Mouse (Mus musculus) hindbrain, postnatal 0 days (tissue): ENCODE measurements around the gene Disp2. TPM values are rescaled to one million over a fixed set of nuclear protein-coding genes. Genes with fewer than 3 reads are reported as not detected.

ENCODE experiments used
- ATAC-seq: fragments of 200-750 bp; cut with Nextera tagmentation; 2 replicates; pipeline ENCODE4 v1.8.0; 2017; ENCODE audit warnings: mild to moderate bottlenecking, moderate TSS enrichment, moderate library complexity
- DNase-seq: peaks from one replicate; pipeline ENCODE4 v3.0.0-alpha.2; 2015; ENCODE audit warnings: low spot score
- H3K27ac ChIP-seq: fragments of 300-500 bp; sonication (generic); 2 replicates; pipeline ENCODE4 v1.5.1; 2014; ENCODE audit warnings: mild to moderate bottlenecking
- H3K27me3 ChIP-seq: fragments of 300-500 bp; sonication (generic); 2 replicates; pipeline ENCODE4 v1.6.1; 2014; ENCODE audit warnings: low read length, mixed read lengths; ENCODE audit not compliant: insufficient read depth
- H3K36me3 ChIP-seq: fragments of 300-500 bp; sonication (generic); 2 replicates; pipeline ENCODE4 v1.6.1; 2014; ENCODE audit warnings: low read length, mixed read lengths; ENCODE audit not compliant: insufficient read depth
- H3K4me1 ChIP-seq: fragments of 300-500 bp; sonication (generic); 2 replicates; pipeline ENCODE4 v1.6.1; 2014; ENCODE audit warnings: antibody characterized with exemption, low read length, mixed read lengths; ENCODE audit not compliant: insufficient read depth
- H3K4me2 ChIP-seq: fragments of 300-500 bp; sonication (generic); 2 replicates; pipeline ENCODE4 v1.6.1; 2014; ENCODE audit warnings: low read depth, mild to moderate bottlenecking, low read length, moderate library complexity, mixed read lengths
- H3K4me3 ChIP-seq: fragments of 300-500 bp; sonication (generic); 2 replicates; pipeline ENCODE4 v1.5.1; 2014; ENCODE audit warnings: low read length
- H3K9ac ChIP-seq: fragments of 300-500 bp; sonication (generic); replicated peaks from 2 replicates; pipeline ENCODE4 v1.6.1; 2014; ENCODE audit warnings: mild to moderate bottlenecking, low read length, moderate library complexity, mixed read lengths
- H3K9me3 ChIP-seq: fragments of 300-500 bp; sonication (generic); 2 replicates; pipeline ENCODE4 v1.6.1; 2016; ENCODE audit warnings: low read length, mixed read lengths
- CTCF ChIP-seq: IDR thresholded peaks from 2 replicates; pipeline ENCODE4 v1.5.1; 2016; ENCODE audit warnings: antibody characterized with exemption, control low read depth, low read depth
- WGBS: fragments of 180-500 bp; shearing (Covaris S2); extraction: QIAGEN DNeasy Blood & Tissue Kit; methylation state at CpG from one replicate; pipeline ENCODE4 v1.1.7; 2014; 5-methylcytosine and 5-hydroxymethylcytosine counted together
- polyA plus RNA-seq: library from polyadenylated mRNA; unstranded; fragments of >200 nt; fragmentation: Nextera tagmentation; extraction: Ambion mirVana; gene quantifications from 2 replicates; pipeline ENCODE4 v1.2.1, GENCODE M21; 2015
- total RNA-seq: library from RNA; depleted of rRNA; stranded (reverse); fragments of >200 nt; gene quantifications from 2 replicates; pipeline ENCODE4 v1.2.3, GENCODE M21; 2014

Disp2 gene
- total and polyA plus RNA-seq, 2 experiments from 2014 or later: 70.4 to 175 TPM

- ATAC-seq: no peak
- WGBS: 32% methylated on average over 2 of the region's 2 CpGs
- DNase-seq: no peak
- Histone ChIP-seq H3K27ac (no peak overlapping the region), H3K4me2 (no peak overlapping the region), H3K27me3 (no peaks in the 10 kb centered on the region), H3K36me3 (no peaks in the 10 kb centered on the region), H3K9me3 (no peaks in the 10 kb centered on the region), H3K9ac (no peak overlapping the region), H3K4me3 (no peak overlapping the region), H3K4me1 (no peaks in the 10 kb centered on the region)
- no peak for TF ChIP-seq CTCF
Measured at GRCm38 (mm10) chr2:118810861-118811260, 31.3 kb downstream of the Disp2 start.

- H3K9ac ChIP-seq: no peak overlapping the region
- H3K4me1 ChIP-seq: no peaks in the 10 kb centered on the region
- TF ChIP-seq CTCF: no peak
- H3K27ac ChIP-seq: no peak overlapping the region
- H3K4me2 ChIP-seq: no peak overlapping the region
- no peaks in the 10 kb centered on the region for H3K9me3 ChIP-seq
- H3K4me3 ChIP-seq: no peak overlapping the region
- H3K36me3 ChIP-seq: no peaks in the 10 kb centered on the region
- no peak for ATAC-seq
- 55% methylated on average over 1 of the region's 1 CpGs for WGBS
- no peak for DNase-seq
- H3K27me3 ChIP-seq: no peaks in the 10 kb centered on the region
Measured at GRCm38 (mm10) chr2:118812724-118813123, 33.2 kb downstream of the Disp2 start.

GRCm38 (mm10) chr2:118813981-118814836, 34.7 kb downstream of the Disp2 start, which contains the start of gene Knstrn:
Knstrn (plus strand) TSS chr2:118814003.
- Histone ChIP-seq H3K4me3 (peak within 1 kb of the TSS; percentile 61), H3K36me3 (no peaks in the 10 kb centered on the region), H3K9ac (peak within 1 kb of the TSS; percentile 46), H3K4me1 (no peaks in the 10 kb centered on the region), H3K27ac (no peak within 1 kb of the TSS), H3K9me3 (no peaks in the 10 kb centered on the region), H3K27me3 (no peaks in the 10 kb centered on the region), H3K4me2 (peak within 1 kb of the TSS; percentile 97)
- DNase-seq (peak; percentile 96), ATAC-seq (peak; percentile 97)
- WGBS: 1% methylated on average over 49 of the region's 49 CpGs
- no peak for TF ChIP-seq CTCF

- WGBS: 95% methylated on average over 5 of the region's 5 CpGs
- Histone ChIP-seq H3K36me3 (no peaks in the 10 kb centered on the region), H3K9me3 (no peaks in the 10 kb centered on the region), H3K4me3 (no peak overlapping the region), H3K4me2 (no peak overlapping the region), H3K9ac (no peak overlapping the region), H3K27ac (no peak overlapping the region), H3K4me1 (no peaks in the 10 kb centered on the region), H3K27me3 (no peaks in the 10 kb centered on the region)
- no peak for TF ChIP-seq CTCF
- ATAC-seq: no peak
- no peak for DNase-seq
Measured at GRCm38 (mm10) chr2:118822800-118823199, 43.3 kb downstream of the Disp2 start.

- Histone ChIP-seq H3K9me3 (no peaks in the 10 kb centered on the region), H3K4me1 (no peaks in the 10 kb centered on the region), H3K27me3 (no peaks in the 10 kb centered on the region), H3K36me3 (no peaks in the 10 kb centered on the region), H3K27ac (no peak overlapping the region), H3K9ac (no peak overlapping the region), H3K4me3 (no peak overlapping the region), H3K4me2 (no peak overlapping the region)
- no peak for TF ChIP-seq CTCF
- WGBS: 92% methylated on average over 4 of the region's 4 CpGs
- DNase-seq: no peak
- ATAC-seq: no peak
Measured at GRCm38 (mm10) chr2:118824396-118824795, 44.9 kb downstream of the Disp2 start.

- no peaks in the 10 kb centered on the region for H3K27me3 ChIP-seq
- DNase-seq: no peak
- no peaks in the 10 kb centered on the region for H3K4me1 ChIP-seq
- no peak overlapping the region for H3K4me3 ChIP-seq
- H3K36me3 ChIP-seq: no peaks in the 10 kb centered on the region
- 94% methylated on average over 5 of the region's 5 CpGs for WGBS
- no peak for ATAC-seq
- H3K9ac ChIP-seq: no peak overlapping the region
- no peaks in the 10 kb centered on the region for H3K9me3 ChIP-seq
- no peak overlapping the region for H3K27ac ChIP-seq
- no peak for TF ChIP-seq CTCF
- H3K4me2 ChIP-seq: no peak overlapping the region
Measured at GRCm38 (mm10) chr2:118829096-118829495, 49.6 kb downstream of the Disp2 start.

GRCm38 (mm10) chr2:118834061-118834460, 54.5 kb downstream of the Disp2 start:
- H3K27ac ChIP-seq: no peak overlapping the region
- WGBS: 97% methylated on average over 6 of the region's 6 CpGs
- H3K27me3 ChIP-seq: no peaks in the 10 kb centered on the region
- H3K9me3 ChIP-seq: no peaks in the 10 kb centered on the region
- ATAC-seq (no peak), DNase-seq (no peak)
- no peak overlapping the region for H3K4me2 ChIP-seq
- H3K9ac ChIP-seq: no peak overlapping the region
- no peak overlapping the region for H3K4me3 ChIP-seq
- no peaks in the 10 kb centered on the region for H3K36me3 ChIP-seq
- TF ChIP-seq CTCF: no peak
- H3K4me1 ChIP-seq: no peaks in the 10 kb centered on the region
